Mouse (Mus musculus) bone marrow macrophage, adult 2 months (primary cell): ENCODE data around the gene Kctd14. TPM values are rescaled to one million over a fixed set of nuclear protein-coding genes. Genes with fewer than 3 reads are reported as not detected.
A peak's percentile ranks its signal among the peaks of the same experiment; 100 is the strongest.

Experiments used
- H3K27ac ChIP-seq: 2 replicates; pipeline ENCODE4 v1.5.1; 2012; ENCODE audit warnings: low read depth, low read length; ENCODE audit not compliant: insufficient read depth
- H3K4me1 ChIP-seq: 2 replicates; pipeline ENCODE4 v1.6.1; 2012; ENCODE audit warnings: low read length; ENCODE audit not compliant: control insufficient read depth, insufficient read depth
- H3K4me3 ChIP-seq: 2 replicates; pipeline ENCODE4 v1.5.1; 2012; ENCODE audit warnings: mild to moderate bottlenecking, low read length, moderate library complexity; ENCODE audit not compliant: insufficient read depth
- CTCF ChIP-seq: IDR thresholded peaks from 2 replicates; pipeline ENCODE4 v1.5.1; 2012; ENCODE audit warnings: low read depth, mild to moderate bottlenecking, low read length, moderate library complexity
- POLR2A ChIP-seq: IDR thresholded peaks from 2 replicates; pipeline ENCODE4 v1.6.1; 2012; ENCODE audit warnings: mild to moderate bottlenecking, low read depth, low read length, borderline replicate concordance
- polyA plus RNA-seq: library from polyadenylated mRNA; stranded (reverse); fragments of >200 nt; gene quantifications from 2 replicates; pipeline ENCODE4 v1.2.4, GENCODE M21; 2012; ENCODE audit not compliant: missing spikeins, insufficient read depth, insufficient read length

Gene Kctd14
- polyA plus RNA-seq, 1 experiment, result not detected

- Histone ChIP-seq H3K4me1 (no peaks in the 10 kb centered on the region), H3K4me3 (no peak overlapping the region), H3K27ac (no peak overlapping the region)
- TF ChIP-seq POLR2A, result no peak
- TF ChIP-seq CTCF, result no peak
These were observed 16.6 kb upstream of the Kctd14 start for GRCm38 (mm10) chr7:97434517-97434916.

DNA sequence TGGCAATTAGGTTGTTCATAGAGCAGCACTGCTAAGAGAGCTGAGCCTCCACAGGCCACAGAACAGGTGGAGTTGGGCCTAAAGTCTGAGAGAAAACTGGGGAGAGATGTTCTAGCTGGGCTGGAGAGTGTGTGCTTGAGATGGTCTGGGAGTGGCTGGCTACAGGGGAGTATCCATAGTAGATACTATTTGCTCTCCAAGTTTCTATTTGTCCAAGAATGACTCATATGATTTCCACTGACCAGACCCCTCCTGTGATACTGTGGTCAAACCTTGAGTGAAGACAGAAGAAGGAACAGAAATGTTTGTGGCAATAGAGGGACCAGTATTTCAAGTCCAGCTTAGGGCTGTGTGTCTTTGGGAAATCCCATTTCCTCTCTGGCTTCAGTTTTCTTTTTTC is 12.1 kb upstream of the Kctd14 start:
- no peaks in the 10 kb centered on the region for H3K4me1 ChIP-seq
- no peak overlapping the region for H3K4me3 ChIP-seq
- no peak overlapping the region for H3K27ac ChIP-seq
- TF ChIP-seq CTCF (no peak), POLR2A (no peak)

- no peak overlapping the region for H3K27ac ChIP-seq
- no peak overlapping the region for H3K4me3 ChIP-seq
- TF ChIP-seq POLR2A (no peak), CTCF (no peak)
These were observed 4.8 kb upstream of the Kctd14 start for GRCm38 (mm10) chr7:97446171-97446925.

DNA sequence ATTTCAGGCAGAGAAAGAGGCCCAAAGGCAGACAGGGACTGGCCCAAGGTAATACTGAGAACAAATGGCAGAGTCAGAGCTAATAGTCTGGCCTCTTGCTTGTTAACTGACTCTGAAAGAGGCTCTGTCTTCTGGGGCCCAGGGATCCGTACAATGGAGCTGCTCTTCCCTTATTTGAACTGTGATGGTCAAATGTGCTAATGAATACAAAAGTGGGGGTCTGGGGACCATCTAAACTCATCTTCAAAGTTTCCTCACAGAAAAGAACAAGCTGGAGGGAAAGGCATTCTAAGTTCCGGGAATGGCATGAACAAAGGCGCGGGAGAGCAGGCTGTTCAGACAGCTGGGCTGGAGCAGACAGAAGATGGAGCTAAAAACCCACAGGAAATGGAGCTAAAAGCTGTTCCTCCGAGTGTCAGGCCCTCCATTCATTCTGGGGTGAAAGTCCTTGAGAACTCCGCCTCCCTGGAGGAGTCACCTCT is 4.0 kb upstream of the Kctd14 start:
- Histone ChIP-seq H3K27ac (no peak overlapping the region), H3K4me1 (no peaks in the 10 kb centered on the region), H3K4me3 (no peak overlapping the region)
- TF ChIP-seq POLR2A, result no peak
- TF ChIP-seq CTCF, result no peak

More at GRCm38 (mm10) chr7:97446171-97446925, 4.8 kb upstream of the Kctd14 start:
- no peaks in the 10 kb centered on the region for H3K4me1 ChIP-seq

DNA sequence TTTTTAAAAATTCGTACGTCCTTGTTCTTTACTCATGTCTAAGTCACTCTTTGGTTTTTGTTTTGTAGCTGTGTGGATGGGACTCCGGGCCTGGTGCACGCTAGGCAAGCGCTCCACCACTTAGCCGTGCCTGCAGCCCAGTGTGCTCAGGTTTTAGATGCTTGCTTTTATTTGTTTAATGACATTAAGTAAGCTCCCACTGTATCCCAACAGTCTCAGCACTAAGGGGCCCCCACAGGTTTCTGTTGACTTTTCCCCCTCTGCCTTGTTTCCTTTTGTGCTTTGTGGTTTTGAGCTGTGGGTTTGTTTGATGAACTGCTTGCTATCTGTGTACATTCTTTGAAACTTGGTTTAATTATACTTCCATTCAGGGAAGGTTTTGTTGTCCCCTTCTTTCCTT is 1.1 kb downstream of the Kctd14 start:
- H3K4me3 ChIP-seq, result no peak overlapping the region
- TF ChIP-seq POLR2A (no peak), CTCF (no peak)
- no peak overlapping the region for H3K27ac ChIP-seq
- H3K4me1 ChIP-seq, result peaks cover 7% of the 10 kb centered on the region; the same call in 1 of the 2 replicates

GRCm38 (mm10) chr7:97453141-97453921 is 2.2 kb downstream of the Kctd14 start:
- TF ChIP-seq CTCF (no peak), POLR2A (no peak)
- H3K4me3 ChIP-seq, result peak overlapping the region; percentile 48
- peaks cover 7% of the 10 kb centered on the region; the same call in 1 of the 2 replicates for H3K4me1 ChIP-seq
- no peak overlapping the region for H3K27ac ChIP-seq

GRCm38 (mm10) chr7:97454795-97455194 is 3.7 kb downstream of the Kctd14 start:
- H3K4me3 ChIP-seq, result no peak overlapping the region
- no peak for TF ChIP-seq CTCF
- TF ChIP-seq POLR2A, result no peak
- H3K27ac ChIP-seq, result no peak overlapping the region
- peaks cover 7% of the 10 kb centered on the region; the same call in 1 of the 2 replicates for H3K4me1 ChIP-seq

DNA sequence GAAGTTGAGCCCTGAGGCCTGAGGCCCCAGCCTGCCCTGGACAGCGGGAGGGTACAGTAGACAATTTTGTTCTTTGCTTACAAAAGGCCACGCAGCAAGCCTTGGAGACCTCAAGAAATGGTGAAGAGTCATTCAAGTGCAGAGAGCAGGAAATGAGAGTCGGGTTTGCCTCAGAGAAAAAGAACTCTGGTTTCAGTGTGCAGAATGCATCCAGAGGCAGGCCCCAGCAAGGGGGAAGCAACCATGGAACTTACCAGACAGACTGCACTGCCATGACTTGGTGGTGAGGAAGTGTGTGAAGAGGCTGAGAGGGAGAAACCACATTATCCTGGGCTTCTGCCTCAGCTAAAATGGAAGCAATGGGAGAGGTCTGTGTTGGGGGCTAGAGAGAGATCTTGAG is 4.5 kb downstream of the Kctd14 start:
- Histone ChIP-seq H3K27ac (no peak overlapping the region), H3K4me3 (no peak overlapping the region), H3K4me1 (peaks cover 7% of the 10 kb centered on the region; the same call in 1 of the 2 replicates)
- TF ChIP-seq CTCF (no peak), POLR2A (no peak)

- Histone ChIP-seq H3K4me1 (no peaks in the 10 kb centered on the region), H3K4me3 (no peak overlapping the region), H3K27ac (no peak overlapping the region)
- TF ChIP-seq POLR2A (no peak), CTCF (no peak)
These were observed 21.9 kb downstream of the Kctd14 start for GRCm38 (mm10) chr7:97473001-97473400.

GRCm38 (mm10) chr7:97479349-97479748 is 28.2 kb downstream of the Kctd14 start:
- Histone ChIP-seq H3K4me1 (peaks cover 15% of the 10 kb centered on the region), H3K27ac (no peak overlapping the region), H3K4me3 (no peak overlapping the region)
- TF ChIP-seq POLR2A (no peak), CTCF (no peak)
